Mouse (Mus musculus): ENCODE measurements around the gene Rrp1. TPM values are rescaled to one million over a fixed set of nuclear protein-coding genes. Genes with fewer than 3 reads are reported as not detected.

The Rrp1 gene
- polyA plus RNA-seq, 1 experiment from 2014 or later: 322 TPM

DNA sequence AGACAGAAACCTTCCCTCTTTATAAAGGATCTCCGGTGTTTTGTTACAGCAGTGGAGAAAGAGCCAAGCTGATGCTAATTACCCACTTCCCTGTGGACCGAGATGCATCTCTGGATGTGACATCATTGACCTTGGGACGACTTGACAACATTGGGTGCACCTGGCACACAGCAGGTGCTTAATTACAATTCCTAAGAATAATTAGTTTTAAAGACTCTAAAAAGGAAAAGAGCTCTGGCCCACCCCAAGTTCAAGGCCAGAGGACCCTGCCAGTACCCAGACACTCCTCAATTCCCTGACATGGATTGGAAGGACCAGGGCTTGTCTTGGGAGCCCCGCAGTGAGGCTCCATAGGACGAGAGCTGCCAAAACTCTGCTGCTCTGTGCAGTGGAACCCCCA, 28.8 kb upstream of the Rrp1 start:
- Histone ChIP-seq H3K36me3 (peaks cover 56% of the 10 kb centered on the region), H3K9ac (no peak overlapping the region), H3K9me3 (no peaks in the 10 kb centered on the region), H3K4me1 (no peaks in the 10 kb centered on the region), H3K4me2 (no peak overlapping the region), H3K27ac (no peak overlapping the region), H3K27me3 (no peaks in the 10 kb centered on the region), H3K4me3 (no peak overlapping the region)
- WGBS: 76% methylated on average over 5 of the region's 5 CpGs
- ATAC-seq (ENCODE audit: insufficient number of reproducible peaks, insufficient read depth, low FRiP score, low TSS enrichment, low read depth): no peak

DNA sequence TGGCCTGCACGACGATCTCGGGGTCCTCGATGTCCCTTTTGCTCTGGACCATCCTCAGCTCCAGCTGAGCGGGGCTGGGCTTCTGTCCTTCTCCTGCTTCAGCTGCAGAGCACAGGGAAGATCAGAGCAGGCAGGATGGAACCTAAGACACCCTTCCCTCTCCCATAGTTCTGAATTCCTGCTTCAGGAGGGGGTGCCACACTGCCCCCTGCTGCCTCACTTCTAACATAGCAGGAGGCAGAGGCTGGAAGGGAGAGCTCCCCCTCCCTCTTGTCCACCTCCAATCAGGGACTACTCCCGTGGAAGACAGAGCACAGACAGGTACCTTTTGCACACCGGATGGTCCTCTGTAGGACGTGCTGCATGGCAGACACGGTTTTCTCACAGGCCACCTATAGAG, 28.0 kb upstream of the Rrp1 start:
- 68% methylated on average over 9 of the region's 9 CpGs for WGBS
- Histone ChIP-seq H3K27me3 (no peaks in the 10 kb centered on the region), H3K4me3 (no peak overlapping the region), H3K27ac (no peak overlapping the region), H3K36me3 (peaks cover 48% of the 10 kb centered on the region), H3K4me1 (no peaks in the 10 kb centered on the region), H3K9me3 (no peaks in the 10 kb centered on the region), H3K4me2 (no peak overlapping the region), H3K9ac (no peak overlapping the region)
- no peak for ATAC-seq (ENCODE audit: insufficient number of reproducible peaks, insufficient read depth, low FRiP score, low TSS enrichment, low read depth)

DNA sequence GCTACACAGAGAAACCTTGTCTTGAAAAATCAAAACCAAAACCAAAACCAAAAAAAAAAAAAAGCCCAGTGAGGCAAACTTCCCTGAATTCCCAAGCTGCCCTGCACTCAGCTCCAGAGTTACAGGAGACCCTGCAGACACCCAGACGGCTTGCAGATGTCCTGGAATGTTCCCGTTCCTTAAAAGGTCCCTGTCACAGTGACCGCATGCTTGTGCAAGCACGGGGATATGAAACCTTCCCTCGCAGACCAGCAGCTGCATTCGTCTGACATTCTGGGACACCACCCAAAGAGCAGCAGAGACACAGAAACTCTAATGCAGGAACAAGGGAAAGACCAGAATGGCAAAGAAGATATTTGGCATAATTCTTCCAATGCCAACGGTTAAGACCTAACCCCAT, 27.1 kb upstream of the Rrp1 start:
- ATAC-seq (ENCODE audit: insufficient number of reproducible peaks, insufficient read depth, low FRiP score, low TSS enrichment, low read depth): no peak
- H3K36me3 ChIP-seq: peaks cover 41% of the 10 kb centered on the region
- 85% methylated on average over 7 of the region's 7 CpGs for WGBS
- H3K27me3 ChIP-seq: no peaks in the 10 kb centered on the region
- H3K4me1 ChIP-seq: no peaks in the 10 kb centered on the region
- H3K27ac ChIP-seq: no peak overlapping the region
- no peak overlapping the region for H3K9ac ChIP-seq
- H3K4me3 ChIP-seq: no peak overlapping the region
- no peaks in the 10 kb centered on the region for H3K9me3 ChIP-seq
- H3K4me2 ChIP-seq: no peak overlapping the region

DNA sequence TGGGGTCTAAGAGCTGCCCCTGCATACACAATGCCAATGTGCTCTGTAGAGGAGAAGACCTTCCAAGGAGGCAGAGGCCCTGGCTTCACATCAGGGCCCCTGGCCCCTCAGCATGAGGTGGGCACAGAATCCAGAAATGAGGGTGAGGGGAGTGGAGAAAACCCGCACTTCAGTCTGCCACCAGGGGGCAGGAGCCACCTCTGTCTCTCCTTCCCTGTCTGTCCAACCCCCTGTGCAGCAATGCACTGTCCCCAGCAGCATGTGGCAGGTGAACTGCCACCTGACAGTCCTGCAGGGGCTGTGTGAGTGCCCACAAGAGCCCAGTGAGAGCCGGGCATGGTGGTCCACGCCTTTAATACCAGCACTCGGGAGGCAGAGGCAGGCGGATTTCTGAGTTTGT, 26.7 kb upstream of the Rrp1 start:
- Histone ChIP-seq H3K9ac (no peak overlapping the region), H3K4me2 (no peak overlapping the region), H3K4me3 (no peak overlapping the region), H3K27me3 (no peaks in the 10 kb centered on the region), H3K9me3 (no peaks in the 10 kb centered on the region), H3K36me3 (peaks cover 37% of the 10 kb centered on the region), H3K4me1 (no peaks in the 10 kb centered on the region), H3K27ac (no peak overlapping the region)
- ATAC-seq (ENCODE audit: insufficient number of reproducible peaks, insufficient read depth, low FRiP score, low TSS enrichment, low read depth): no peak
- 61% methylated on average over 5 of the region's 5 CpGs for WGBS

DNA sequence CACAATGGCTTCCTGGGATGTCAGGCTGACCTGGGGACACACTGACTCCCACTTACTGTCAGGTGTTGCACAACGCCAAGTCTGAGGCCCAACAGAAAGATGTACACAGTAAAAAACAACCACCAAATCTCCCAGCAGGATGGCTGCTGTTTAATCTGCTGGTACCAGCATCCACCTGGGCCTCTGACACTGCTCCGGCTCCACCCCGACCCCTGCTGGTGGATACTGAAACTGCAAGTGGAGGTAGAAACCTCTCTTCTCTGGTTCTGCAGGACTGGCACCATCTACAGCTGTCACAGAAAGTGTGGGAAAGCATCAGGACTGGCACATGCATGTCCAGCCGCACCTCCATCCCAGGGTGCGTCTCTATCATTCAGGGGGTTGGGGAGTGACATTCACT, 25.3 kb upstream of the Rrp1 start:
- no peaks in the 10 kb centered on the region for H3K4me1 ChIP-seq
- H3K9me3 ChIP-seq: no peaks in the 10 kb centered on the region
- no peak overlapping the region for H3K4me2 ChIP-seq
- WGBS: 15% methylated on average over 5 of the region's 5 CpGs
- no peak overlapping the region for H3K4me3 ChIP-seq
- H3K27me3 ChIP-seq: no peaks in the 10 kb centered on the region
- H3K36me3 ChIP-seq: peaks cover 24% of the 10 kb centered on the region
- H3K9ac ChIP-seq: no peak overlapping the region
- H3K27ac ChIP-seq: no peak overlapping the region
- no peak for ATAC-seq (ENCODE audit: insufficient number of reproducible peaks, insufficient read depth, low FRiP score, low TSS enrichment, low read depth)

DNA sequence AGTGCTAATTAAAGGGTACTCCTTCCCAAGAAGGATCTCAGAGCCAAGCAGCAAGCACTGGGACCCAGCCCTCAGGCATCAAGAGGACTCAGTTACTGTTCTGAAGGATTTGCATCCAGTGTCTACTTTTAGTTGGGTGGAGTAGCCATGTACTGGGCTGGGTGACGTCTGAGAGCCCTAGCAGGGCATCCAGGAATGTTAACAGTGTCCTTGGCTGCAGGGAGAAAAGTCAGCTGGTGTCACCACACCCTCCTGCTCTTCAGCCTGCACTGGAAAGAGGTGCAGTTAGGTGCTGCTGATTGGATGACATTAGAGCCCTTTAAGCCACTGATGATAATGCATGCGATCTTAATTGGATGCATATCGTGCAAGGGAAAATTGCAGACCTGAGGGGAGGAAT, 20.0 kb upstream of the Rrp1 start:
- Histone ChIP-seq H3K9ac (no peak overlapping the region), H3K36me3 (peaks cover 16% of the 10 kb centered on the region), H3K27ac (no peak overlapping the region), H3K4me1 (no peaks in the 10 kb centered on the region), H3K27me3 (no peaks in the 10 kb centered on the region), H3K4me3 (no peak overlapping the region), H3K4me2 (no peak overlapping the region), H3K9me3 (no peaks in the 10 kb centered on the region)
- WGBS: 56% methylated on average over 3 of the region's 3 CpGs
- no peak for ATAC-seq (ENCODE audit: insufficient number of reproducible peaks, insufficient read depth, low FRiP score, low TSS enrichment, low read depth)

DNA sequence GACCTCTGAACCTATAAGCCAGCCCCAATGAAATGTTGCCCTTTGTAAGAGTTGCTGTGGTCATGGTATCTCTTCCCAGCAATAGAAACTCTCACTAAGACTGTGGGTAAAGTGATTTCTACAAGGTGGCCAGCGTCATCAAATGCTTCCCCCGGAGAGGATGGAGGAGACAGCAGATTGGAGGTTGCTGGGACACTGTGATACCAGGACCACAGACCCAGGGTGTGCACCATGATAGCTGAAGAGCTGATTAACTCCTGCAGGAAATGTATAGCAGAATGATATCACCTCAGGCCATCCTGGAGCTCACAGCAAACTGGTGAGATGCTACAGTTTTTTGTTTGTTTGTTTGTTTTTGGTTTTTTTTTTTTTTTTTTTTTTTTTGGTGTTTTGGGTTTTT, 16.9 kb upstream of the Rrp1 start:
- Histone ChIP-seq H3K9ac (no peak overlapping the region), H3K4me3 (no peak overlapping the region), H3K4me2 (no peak overlapping the region), H3K27me3 (no peaks in the 10 kb centered on the region), H3K27ac (no peak overlapping the region), H3K4me1 (peaks cover 10% of the 10 kb centered on the region), H3K36me3 (peaks cover 26% of the 10 kb centered on the region), H3K9me3 (no peaks in the 10 kb centered on the region)
- no peak for ATAC-seq (ENCODE audit: insufficient number of reproducible peaks, insufficient read depth, low FRiP score, low TSS enrichment, low read depth)
- WGBS: 88% methylated on average over 2 of the region's 2 CpGs

DNA sequence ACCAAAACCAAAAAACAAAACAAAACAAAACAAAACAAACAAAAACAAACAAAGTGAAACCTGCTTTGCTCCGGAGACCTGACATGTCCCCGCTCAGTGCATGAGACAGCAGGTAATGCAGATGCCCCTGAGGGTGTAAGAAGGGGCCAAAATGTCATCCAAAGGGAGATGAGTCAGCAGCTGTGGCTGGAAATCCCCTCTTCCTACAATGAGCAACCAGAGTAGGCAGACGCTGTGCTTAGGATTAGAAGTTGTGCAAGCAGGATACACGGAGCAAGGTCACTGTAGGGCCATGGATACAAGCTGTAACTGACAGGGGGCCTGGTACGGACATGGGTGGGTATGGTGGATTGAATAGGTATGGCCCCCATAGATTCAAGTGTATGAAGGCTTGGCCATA, 16.3 kb upstream of the Rrp1 start:
- Histone ChIP-seq H3K9ac (no peak overlapping the region), H3K36me3 (peaks cover 26% of the 10 kb centered on the region), H3K4me3 (no peak overlapping the region), H3K4me1 (peaks cover 10% of the 10 kb centered on the region), H3K27me3 (no peaks in the 10 kb centered on the region), H3K27ac (no peak overlapping the region), H3K4me2 (no peak overlapping the region), H3K9me3 (no peaks in the 10 kb centered on the region)
- no peak for ATAC-seq (ENCODE audit: insufficient number of reproducible peaks, insufficient read depth, low FRiP score, low TSS enrichment, low read depth)
- WGBS: 89% methylated on average over 5 of the region's 5 CpGs

DNA sequence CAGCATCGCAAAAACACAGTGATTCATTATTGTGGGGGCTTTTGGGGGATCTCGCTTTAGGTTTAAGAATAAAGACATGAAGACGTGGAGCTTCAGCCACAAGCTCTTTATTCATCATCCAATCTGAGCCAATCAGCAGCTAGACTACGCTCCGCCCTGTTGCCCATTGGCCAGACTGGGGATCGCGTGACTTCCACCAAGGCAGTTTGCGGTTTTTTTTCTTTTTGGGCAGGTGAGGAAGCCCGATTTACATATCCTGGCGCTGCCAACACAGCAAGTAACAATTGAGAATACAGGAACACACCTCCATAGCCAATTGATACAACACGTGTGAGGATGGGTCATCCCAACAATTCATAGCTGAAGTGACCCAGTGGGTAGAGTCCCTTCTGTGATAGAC, 15.2 kb upstream of the Rrp1 start:
- H3K27me3 ChIP-seq: no peaks in the 10 kb centered on the region
- H3K36me3 ChIP-seq: peaks cover 26% of the 10 kb centered on the region
- peaks cover 10% of the 10 kb centered on the region for H3K4me1 ChIP-seq
- 93% methylated on average over 11 of the region's 11 CpGs for WGBS
- H3K27ac ChIP-seq: no peak overlapping the region
- no peaks in the 10 kb centered on the region for H3K9me3 ChIP-seq
- no peak overlapping the region for H3K9ac ChIP-seq
- H3K4me3 ChIP-seq: no peak overlapping the region
- no peak overlapping the region for H3K4me2 ChIP-seq
- no peak for ATAC-seq (ENCODE audit: insufficient number of reproducible peaks, insufficient read depth, low FRiP score, low TSS enrichment, low read depth)

DNA sequence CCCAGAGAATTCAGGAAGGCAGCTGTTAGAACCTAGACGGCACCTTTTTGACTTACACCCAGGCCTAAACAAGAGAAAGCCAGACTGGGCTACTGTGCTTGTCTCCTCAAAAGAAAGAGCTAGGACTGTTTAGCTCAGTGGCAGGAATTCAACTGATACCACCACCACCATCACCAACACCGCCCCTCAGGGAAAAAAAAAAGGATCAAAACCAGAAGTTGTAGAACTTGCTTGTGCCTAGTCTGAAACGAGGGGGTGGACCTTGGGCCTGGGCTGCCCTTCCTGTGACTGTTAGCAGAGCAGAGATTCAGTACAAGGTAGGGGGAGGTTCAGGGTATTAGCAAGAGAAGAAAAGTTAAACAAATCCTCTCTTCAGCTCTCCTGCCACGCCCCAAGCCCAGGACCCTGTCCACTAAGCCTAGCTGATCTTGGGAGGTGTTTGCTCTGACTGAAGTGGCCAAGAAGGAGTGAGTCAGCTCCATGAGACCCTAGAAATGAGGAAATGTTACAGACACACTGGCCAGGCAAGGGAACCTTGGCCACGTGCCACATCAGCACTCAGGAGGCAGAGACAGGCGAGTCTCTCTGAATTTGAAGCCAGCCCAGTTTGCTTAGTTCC, 13.4 kb upstream of the Rrp1 start:
- Histone ChIP-seq H3K9me3 (no peaks in the 10 kb centered on the region), H3K36me3 (peaks cover 26% of the 10 kb centered on the region), H3K4me3 (peak overlapping the region; percentile 92), H3K27ac (peak overlapping the region; percentile 74), H3K9ac (peak overlapping the region; percentile 94), H3K27me3 (no peaks in the 10 kb centered on the region), H3K4me2 (peak overlapping the region; percentile 76), H3K4me1 (peaks cover 10% of the 10 kb centered on the region)
- no peak for ATAC-seq (ENCODE audit: insufficient number of reproducible peaks, insufficient read depth, low FRiP score, low TSS enrichment, low read depth)
- WGBS: 38% methylated on average over 6 of the region's 6 CpGs

DNA sequence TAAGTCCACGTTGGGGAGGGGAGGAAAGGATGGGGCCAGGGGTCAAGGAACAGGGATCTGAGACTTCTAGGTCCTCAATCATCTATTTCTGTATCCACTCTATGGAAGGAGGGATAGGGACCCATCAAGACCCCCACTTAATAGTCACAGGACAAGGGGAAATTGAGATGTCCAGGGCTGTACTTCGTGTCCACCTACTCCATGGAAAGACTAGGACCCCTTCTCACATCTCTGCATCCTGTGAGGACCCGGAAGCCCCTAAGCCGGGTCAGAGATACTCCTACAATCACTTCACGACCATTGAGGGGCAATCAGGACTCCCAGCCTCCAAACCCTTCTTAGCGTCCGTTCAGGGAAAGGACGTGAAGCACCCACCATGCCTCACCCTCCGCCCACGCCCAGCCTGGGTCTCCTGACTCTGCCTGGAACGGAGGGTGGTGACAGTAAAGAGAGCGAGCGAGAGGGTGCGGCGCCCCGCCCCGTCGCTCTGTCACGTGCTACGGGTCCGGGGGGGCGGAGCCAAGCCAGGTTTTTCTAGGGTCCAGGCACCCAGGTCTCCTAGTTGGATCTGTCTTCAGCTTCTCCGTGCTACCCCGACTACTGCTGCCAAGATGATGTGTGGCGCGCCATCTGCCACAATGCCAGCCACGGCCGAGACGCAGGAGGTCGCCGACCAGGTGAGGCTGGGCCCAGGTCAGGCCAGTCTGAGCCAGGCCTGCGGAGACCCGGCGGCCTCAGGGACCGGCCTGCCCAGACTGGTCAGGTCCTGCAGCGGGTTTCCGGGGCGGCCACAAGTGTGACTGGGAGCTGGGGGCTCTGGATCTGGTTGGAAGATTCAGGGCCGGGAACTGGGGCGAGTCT, 12.6 kb upstream of the Rrp1 start, which contains the start of gene Cstb:
TSS of gene Cstb (plus strand) at position 489 of the 861 bp plus-strand sequence.
- Histone ChIP-seq H3K9ac (peak within 1 kb of the TSS; percentile 94), H3K4me2 (peak within 1 kb of the TSS; percentile 76), H3K36me3 (peaks cover 26% of the 10 kb centered on the region), H3K27ac (peak within 1 kb of the TSS; percentile 74), H3K9me3 (no peaks in the 10 kb centered on the region), H3K27me3 (no peaks in the 10 kb centered on the region), H3K4me1 (peaks cover 10% of the 10 kb centered on the region), H3K4me3 (peak within 1 kb of the TSS; percentile 92)
- WGBS: 2% methylated on average over 40 of the region's 40 CpGs
- peak; percentile 86 for ATAC-seq (ENCODE audit: insufficient number of reproducible peaks, insufficient read depth, low FRiP score, low TSS enrichment, low read depth)

DNA sequence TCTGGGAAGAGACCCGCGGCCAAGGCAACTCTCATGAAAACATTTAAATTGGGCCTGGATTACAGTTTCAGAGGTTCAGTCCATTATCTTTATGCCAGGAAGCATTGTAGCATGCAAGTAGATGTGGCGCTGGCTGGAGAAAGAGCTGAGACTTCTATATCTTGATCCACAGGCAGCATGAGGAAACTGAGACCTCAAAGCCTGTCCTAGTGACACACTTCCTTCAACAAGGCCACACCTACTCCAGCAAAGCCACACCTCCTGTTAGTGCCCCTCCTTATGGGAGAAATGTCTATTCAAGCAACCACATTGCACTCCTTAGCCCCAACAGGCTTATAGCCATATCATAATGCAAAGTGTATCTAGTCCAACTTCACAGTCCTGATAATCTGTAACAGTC, 9.8 kb upstream of the Rrp1 start:
- H3K4me2 ChIP-seq: no peak overlapping the region
- no peak overlapping the region for H3K27ac ChIP-seq
- 95% methylated on average over 3 of the region's 3 CpGs for WGBS
- H3K4me3 ChIP-seq: no peak overlapping the region
- peaks cover 7% of the 10 kb centered on the region for H3K36me3 ChIP-seq
- H3K4me1 ChIP-seq: peaks cover 10% of the 10 kb centered on the region
- H3K27me3 ChIP-seq: no peaks in the 10 kb centered on the region
- H3K9ac ChIP-seq: no peak overlapping the region
- no peak for ATAC-seq (ENCODE audit: insufficient number of reproducible peaks, insufficient read depth, low FRiP score, low TSS enrichment, low read depth)
- H3K9me3 ChIP-seq: no peaks in the 10 kb centered on the region

Measured in embryonic facial prominence, embryonic 13.5 days (tissue).